Mouse (Mus musculus) embryonic facial prominence, embryonic 13.5 days (tissue): ENCODE measurements at regions not wholly inside any gene's neighbourhood (a gene's known extent, or its start where the extent isn't known, plus 50 kb on each side); places are given as distances from the start of the nearest gene placed in this dataset.

Experiments used
- ATAC-seq: fragments of 200-750 bp; cut with Nextera tagmentation; 2 replicates; pipeline ENCODE4 v1.8.0; 2017; ENCODE audit warnings: low read depth; ENCODE audit not compliant: insufficient number of reproducible peaks, insufficient read depth, low FRiP score, low TSS enrichment
- H3K27ac ChIP-seq: fragments of 300-500 bp; sonication (generic); 2 replicates; pipeline ENCODE4 v1.5.1; 2015; ENCODE audit warnings: moderate library complexity, mild to moderate bottlenecking, inconsistent platforms
- H3K27me3 ChIP-seq: fragments of 300-500 bp; sonication (generic); 2 replicates; pipeline ENCODE4 v1.6.1; 2015; ENCODE audit warnings: mild to moderate bottlenecking, inconsistent platforms
- H3K36me3 ChIP-seq: fragments of 300-500 bp; sonication (generic); 2 replicates; pipeline ENCODE4 v1.6.1; 2015; ENCODE audit warnings: mild to moderate bottlenecking, inconsistent platforms
- H3K4me1 ChIP-seq: fragments of 300-500 bp; sonication (generic); 2 replicates; pipeline ENCODE4 v1.6.1; 2015; ENCODE audit warnings: inconsistent platforms
- H3K4me2 ChIP-seq: fragments of 300-500 bp; sonication (generic); 2 replicates; pipeline ENCODE4 v1.6.1; 2015; ENCODE audit warnings: moderate library complexity, mild to moderate bottlenecking, inconsistent platforms
- H3K4me3 ChIP-seq: fragments of 300-500 bp; sonication (generic); 2 replicates; pipeline ENCODE4 v1.5.1; 2015; ENCODE audit warnings: mild to moderate bottlenecking, inconsistent platforms
- H3K9ac ChIP-seq: fragments of 300-500 bp; sonication (generic); 2 replicates; pipeline ENCODE4 v1.6.1; 2015; ENCODE audit warnings: mild to moderate bottlenecking, inconsistent platforms
- H3K9me3 ChIP-seq: fragments of 300-500 bp; sonication (generic); 2 replicates; pipeline ENCODE4 v1.6.1; 2016; ENCODE audit warnings: inconsistent platforms
- whole genome bisulfite sequencing: fragments of 180-500 bp; shearing (Covaris S2); methylation state at CpG from one replicate; pipeline ENCODE4 v1.1.7; 2015; ENCODE audit warnings: mixed read lengths; 5-methylcytosine and 5-hydroxymethylcytosine counted together

GRCm38 (mm10) chr7:130016015-130016874 is 424.6 kb downstream of the Wdr11 start:
- WGBS: 64% methylated on average over 17 of the region's 17 CpGs
- Histone ChIP-seq H3K9me3 (no peaks in the 10 kb centered on the region), H3K27ac (peak overlapping the region; percentile 81), H3K4me3 (no peak overlapping the region), H3K27me3 (no peaks in the 10 kb centered on the region), H3K36me3 (no peaks in the 10 kb centered on the region), H3K4me1 (peaks cover 42% of the 10 kb centered on the region), H3K4me2 (no peak overlapping the region), H3K9ac (no peak overlapping the region)
- no peak for ATAC-seq

DNA sequence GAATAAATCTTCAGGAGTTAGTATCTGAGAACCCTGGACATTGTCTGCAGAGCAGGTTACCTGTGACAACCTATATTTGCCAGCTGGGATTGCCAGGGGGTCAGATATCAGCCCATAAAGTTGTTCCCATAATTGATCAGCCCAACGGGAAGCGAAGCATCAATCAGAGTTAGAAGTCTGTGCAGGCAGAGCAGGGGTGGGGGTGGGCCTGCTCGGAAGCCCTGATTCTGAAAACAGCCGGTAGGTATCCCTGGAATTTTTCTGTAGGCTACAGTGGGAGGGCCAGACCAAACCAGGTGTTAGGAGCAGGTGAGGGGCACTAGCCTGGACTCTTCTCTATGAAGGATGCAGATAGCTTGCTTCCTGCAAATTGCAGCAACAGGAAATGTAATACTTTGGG is 427.2 kb downstream of the Wdr11 start:
- Histone ChIP-seq H3K4me2 (no peak overlapping the region), H3K9ac (no peak overlapping the region; the same call in 1 of the 2 replicates), H3K9me3 (no peaks in the 10 kb centered on the region), H3K27ac (peak overlapping the region; percentile 16; the same call in 1 of the 2 replicates), H3K4me3 (no peak overlapping the region), H3K4me1 (peaks cover 25% of the 10 kb centered on the region), H3K27me3 (no peaks in the 10 kb centered on the region), H3K36me3 (no peaks in the 10 kb centered on the region)
- WGBS: 17% methylated on average over 4 of the region's 4 CpGs
- no peak for ATAC-seq

DNA sequence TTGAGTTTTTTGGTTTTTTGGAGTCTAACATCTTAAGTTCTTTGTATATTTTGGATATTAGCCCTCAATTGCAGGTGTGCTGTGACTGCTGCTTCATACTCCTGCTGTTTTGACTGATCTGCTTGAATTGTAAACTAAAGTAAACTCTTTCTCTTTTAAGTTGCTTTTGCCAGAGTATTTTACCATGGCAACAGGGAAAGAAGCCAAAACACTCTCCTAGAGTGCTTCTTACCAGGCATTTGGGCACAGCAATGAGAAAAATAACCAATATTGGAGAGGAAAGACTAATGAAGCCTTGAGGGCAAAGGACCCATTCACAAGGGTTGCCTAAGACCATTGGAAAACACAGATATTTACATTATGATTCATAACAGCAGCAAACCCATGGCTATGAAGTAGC is 437.3 kb downstream of the Wdr11 start:
- Histone ChIP-seq H3K9me3 (no peaks in the 10 kb centered on the region), H3K4me3 (no peak overlapping the region), H3K9ac (no peak overlapping the region), H3K4me1 (peaks cover 5% of the 10 kb centered on the region), H3K36me3 (no peaks in the 10 kb centered on the region), H3K4me2 (no peak overlapping the region), H3K27ac (no peak overlapping the region), H3K27me3 (no peaks in the 10 kb centered on the region)
- no peak for ATAC-seq

DNA sequence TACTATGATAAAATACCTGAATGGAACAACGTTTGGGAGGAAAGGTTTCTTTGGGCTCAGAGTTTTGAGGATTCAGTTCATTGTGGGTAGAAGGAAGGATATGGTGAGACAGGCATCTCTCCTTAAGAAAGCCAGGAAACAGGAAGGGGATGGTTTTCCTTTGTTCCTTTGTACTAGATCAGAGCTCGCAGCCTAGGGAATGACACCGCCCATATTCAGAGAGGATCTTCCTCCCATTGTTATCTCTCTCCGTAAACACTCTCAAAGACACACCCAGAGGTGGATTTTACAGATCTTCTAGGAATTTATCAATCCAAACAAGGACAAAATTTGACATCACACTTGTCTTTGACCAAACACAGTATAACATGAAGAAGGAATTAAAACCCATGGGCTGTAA is 439.0 kb downstream of the Wdr11 start:
- H3K9me3 ChIP-seq: no peaks in the 10 kb centered on the region
- no peak overlapping the region for H3K9ac ChIP-seq
- no peak overlapping the region for H3K4me2 ChIP-seq
- peaks cover 11% of the 10 kb centered on the region for H3K4me1 ChIP-seq
- H3K4me3 ChIP-seq: no peak overlapping the region
- no peaks in the 10 kb centered on the region for H3K27me3 ChIP-seq
- no peak overlapping the region for H3K27ac ChIP-seq
- no peaks in the 10 kb centered on the region for H3K36me3 ChIP-seq
- ATAC-seq: no peak
- WGBS: 92% methylated on average over 4 of the region's 4 CpGs

GRCm38 (mm10) chr7:130036235-130036634 is 444.6 kb downstream of the Wdr11 start:
- H3K9me3 ChIP-seq: no peaks in the 10 kb centered on the region

DNA sequence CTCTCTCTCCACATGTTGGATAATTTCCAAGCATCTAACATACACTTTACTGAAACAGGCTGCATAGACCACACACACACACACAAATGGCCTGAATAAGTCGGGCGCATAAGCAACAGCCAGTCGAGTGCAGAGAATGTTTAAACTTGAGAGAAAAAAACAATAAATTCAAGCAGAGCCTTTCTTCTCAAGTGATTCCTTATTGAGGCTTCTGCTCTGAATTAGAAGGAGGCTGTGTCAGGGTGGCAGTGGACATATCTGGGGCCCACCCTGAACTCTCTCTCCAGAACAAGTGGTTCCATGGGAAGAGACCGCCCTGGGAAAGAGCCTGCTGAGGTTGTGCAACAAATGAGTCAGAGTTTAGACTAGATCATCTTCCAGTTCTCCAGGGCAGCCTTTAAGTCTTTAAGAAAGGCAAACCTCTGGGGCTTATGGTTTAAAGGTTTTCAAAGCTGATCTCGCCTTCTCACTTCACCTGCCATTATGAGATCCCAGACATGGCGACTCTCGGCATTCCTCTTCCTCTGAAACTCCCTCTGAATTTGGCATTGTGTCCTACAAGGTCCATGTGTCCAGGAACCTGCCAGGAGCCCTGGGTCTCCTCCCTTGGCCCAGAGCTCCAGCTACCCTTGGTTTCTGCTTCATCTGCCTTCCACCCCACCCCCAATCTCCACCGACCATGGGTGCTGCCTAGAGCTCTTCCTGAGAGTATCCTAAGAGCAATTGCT is 445.3 kb downstream of the Wdr11 start:
- 43% methylated on average over 8 of the region's 8 CpGs for WGBS
- H3K36me3 ChIP-seq: no peaks in the 10 kb centered on the region
- no peaks in the 10 kb centered on the region for H3K9me3 ChIP-seq
- no peaks in the 10 kb centered on the region for H3K27me3 ChIP-seq
- peak overlapping the region; percentile 66 for H3K27ac ChIP-seq
- no peak overlapping the region for H3K4me3 ChIP-seq
- ATAC-seq: peak; percentile 38; the same call in 1 of the 2 replicates
- peaks cover 24% of the 10 kb centered on the region for H3K4me1 ChIP-seq
- no peak overlapping the region for H3K9ac ChIP-seq
- no peak overlapping the region for H3K4me2 ChIP-seq

More at GRCm38 (mm10) chr7:130036235-130036634, 444.6 kb downstream of the Wdr11 start:
- H3K4me1 ChIP-seq: peaks cover 24% of the 10 kb centered on the region
- H3K27me3 ChIP-seq: no peaks in the 10 kb centered on the region
- H3K36me3 ChIP-seq: no peaks in the 10 kb centered on the region
- no peak overlapping the region for H3K4me2 ChIP-seq
- ATAC-seq: peak; percentile 49; the same call in 1 of the 2 replicates
- 22% methylated on average over 5 of the region's 5 CpGs for WGBS
- no peak overlapping the region for H3K9ac ChIP-seq
- H3K4me3 ChIP-seq: no peak overlapping the region
- H3K27ac ChIP-seq: peak overlapping the region; percentile 66

DNA sequence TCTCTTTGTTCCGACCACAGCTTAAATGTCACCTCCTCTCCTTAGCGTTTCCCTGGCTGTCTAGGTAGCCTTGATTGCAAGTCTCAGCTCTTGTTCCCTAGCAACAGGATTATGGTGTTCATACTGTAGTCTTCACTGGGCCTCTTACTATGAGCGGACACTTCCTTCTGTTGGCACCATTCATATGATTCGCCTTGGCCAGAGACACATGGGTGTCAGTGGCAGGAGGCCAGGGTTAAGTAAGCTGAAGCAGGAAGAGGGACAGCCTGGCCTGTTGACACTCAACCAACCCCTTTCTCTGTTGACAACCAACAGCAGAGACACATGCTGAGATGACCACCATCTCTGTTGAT is 445.9 kb downstream of the Wdr11 start:
- WGBS: 76% methylated on average over 4 of the region's 4 CpGs
- Histone ChIP-seq H3K4me3 (no peak overlapping the region), H3K9ac (no peak overlapping the region), H3K9me3 (no peaks in the 10 kb centered on the region), H3K4me1 (peaks cover 24% of the 10 kb centered on the region), H3K27me3 (no peaks in the 10 kb centered on the region), H3K4me2 (no peak overlapping the region), H3K27ac (peak overlapping the region; percentile 66), H3K36me3 (no peaks in the 10 kb centered on the region)
- no peak for ATAC-seq

GRCm38 (mm10) chr7:130040596-130040995 is 448.9 kb downstream of the Wdr11 start:
- Histone ChIP-seq H3K27ac (no peak overlapping the region), H3K4me3 (no peak overlapping the region), H3K36me3 (no peaks in the 10 kb centered on the region), H3K27me3 (no peaks in the 10 kb centered on the region), H3K9ac (no peak overlapping the region), H3K4me1 (peaks cover 29% of the 10 kb centered on the region), H3K4me2 (no peak overlapping the region), H3K9me3 (no peaks in the 10 kb centered on the region)
- ATAC-seq: no peak
- WGBS: 77% methylated on average over 8 of the region's 8 CpGs

DNA sequence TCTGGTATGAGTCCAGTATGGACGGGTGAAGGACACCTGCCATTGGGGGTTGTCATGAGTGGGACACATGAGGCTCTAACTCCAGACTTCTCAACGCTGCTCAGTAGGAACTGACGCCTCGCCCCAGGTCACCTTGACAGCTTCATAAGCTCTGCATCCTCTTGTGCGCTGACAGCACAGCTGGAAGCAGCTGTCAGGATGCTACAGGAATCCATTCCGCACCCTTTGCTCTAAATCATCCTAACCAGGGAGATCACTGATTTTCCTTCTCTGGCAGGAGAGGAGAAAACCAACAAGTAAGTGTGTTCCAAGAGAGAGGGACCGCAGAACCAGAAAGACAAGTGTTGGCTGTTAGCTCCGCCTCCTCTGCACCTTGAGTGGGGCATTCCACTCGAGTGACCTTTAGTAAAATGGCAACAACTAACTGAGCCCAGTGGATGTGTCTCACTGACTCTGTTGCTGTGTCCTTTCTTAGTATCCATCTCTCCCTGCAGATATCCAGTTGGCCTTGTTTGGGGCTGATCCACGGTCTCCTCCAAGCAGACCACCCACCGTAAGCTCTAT is 449.8 kb downstream of the Wdr11 start:
- no peak for ATAC-seq
- WGBS: 83% methylated on average over 11 of the region's 11 CpGs

DNA sequence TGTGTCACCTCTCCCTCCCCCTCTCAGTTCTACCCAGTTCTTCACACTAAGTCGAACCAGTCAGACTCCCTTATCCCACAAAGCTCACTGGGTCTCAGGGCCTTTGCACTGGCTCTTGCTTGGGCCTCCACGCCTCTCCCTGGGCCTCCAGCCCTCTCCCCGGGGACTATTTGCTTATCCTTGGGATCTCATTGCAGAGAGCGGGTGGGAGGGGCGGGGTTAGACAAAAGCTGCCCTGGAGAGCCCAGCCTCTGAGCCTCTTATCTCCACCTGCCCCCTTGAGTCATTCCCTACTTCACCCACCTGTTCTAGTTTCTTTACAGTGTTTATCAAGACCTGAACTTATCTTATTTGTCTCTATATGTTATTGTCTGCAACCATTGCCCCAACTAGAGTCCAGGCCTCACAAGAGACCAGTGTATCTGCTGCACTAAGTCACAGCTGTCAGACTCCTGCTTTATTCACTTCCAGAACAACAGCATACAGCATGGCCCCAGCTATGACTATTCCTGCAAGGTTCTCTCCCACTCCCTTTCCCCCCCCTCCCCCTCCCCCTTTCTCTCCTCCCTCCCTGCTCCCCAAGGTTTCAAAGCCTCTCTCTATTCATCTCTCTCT is 450.7 kb downstream of the Wdr11 start:
- H3K4me2 ChIP-seq: no peak overlapping the region
- H3K4me1 ChIP-seq: peaks cover 15% of the 10 kb centered on the region
- H3K9me3 ChIP-seq: no peaks in the 10 kb centered on the region
- no peaks in the 10 kb centered on the region for H3K36me3 ChIP-seq
- H3K9ac ChIP-seq: no peak overlapping the region
- ATAC-seq: no peak
- H3K4me3 ChIP-seq: no peak overlapping the region
- H3K27ac ChIP-seq: no peak overlapping the region
- no peaks in the 10 kb centered on the region for H3K27me3 ChIP-seq
- 60% methylated on average over 5 of the region's 5 CpGs for WGBS

More for the DNA sequence above, 449.8 kb downstream of the Wdr11 start:
- Histone ChIP-seq H3K4me3 (no peak overlapping the region), H3K36me3 (no peaks in the 10 kb centered on the region), H3K4me2 (no peak overlapping the region), H3K9ac (no peak overlapping the region), H3K27ac (no peak overlapping the region), H3K9me3 (no peaks in the 10 kb centered on the region), H3K4me1 (peaks cover 25% of the 10 kb centered on the region), H3K27me3 (no peaks in the 10 kb centered on the region)

DNA sequence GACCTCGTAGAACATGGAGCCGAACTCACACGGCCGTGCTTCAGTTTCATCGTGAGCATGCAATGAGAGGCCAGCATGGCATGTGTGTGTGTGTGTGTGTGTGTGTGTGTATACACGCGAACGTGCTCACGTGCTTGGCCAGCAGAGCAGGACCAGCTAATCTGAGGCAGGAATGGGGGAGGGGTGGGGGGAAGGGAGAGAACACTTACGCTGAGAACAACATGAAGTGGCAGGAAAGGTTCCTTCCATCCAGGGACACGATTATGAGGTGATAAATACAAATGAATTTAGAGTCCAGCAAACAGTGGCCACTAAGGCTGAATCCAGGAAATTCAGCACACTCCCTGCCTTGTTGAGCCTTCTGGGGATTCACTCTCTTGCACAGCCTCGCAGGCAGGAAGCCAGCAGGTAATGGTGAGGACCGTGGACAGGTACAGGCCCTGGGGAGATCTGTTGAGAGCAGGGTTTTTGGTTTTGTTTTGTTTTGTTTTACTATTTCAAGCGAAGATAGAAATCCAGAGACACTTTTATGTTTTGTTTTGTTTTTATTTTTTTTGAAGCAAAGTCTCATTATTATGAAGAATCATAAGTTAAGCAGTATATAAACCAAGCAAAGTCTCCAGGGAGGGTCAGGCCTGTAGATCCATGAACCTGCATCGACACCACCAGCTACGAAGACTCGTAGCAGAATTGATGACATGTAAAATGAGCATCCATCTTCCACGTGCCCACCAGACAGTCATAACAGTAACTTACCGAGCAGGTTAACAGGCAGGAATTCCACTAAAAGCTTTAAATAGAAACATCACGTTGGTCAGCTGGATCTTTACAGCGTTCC is 452.0 kb downstream of the Wdr11 start:
- Histone ChIP-seq H3K4me2 (no peak overlapping the region), H3K36me3 (no peaks in the 10 kb centered on the region), H3K9ac (no peak overlapping the region), H3K4me1 (peaks cover 11% of the 10 kb centered on the region), H3K9me3 (no peaks in the 10 kb centered on the region), H3K27ac (0 out of 2 replicates have a peak overlapping the region, but pooled peaks have one; percentile 44), H3K4me3 (no peak overlapping the region), H3K27me3 (no peaks in the 10 kb centered on the region)
- 49% methylated on average over 21 of the region's 21 CpGs for WGBS
- no peak for ATAC-seq
